Mouse (Mus musculus) macrophage (primary cell): ENCODE results near the gene Prkcd. TPM values are rescaled to one million over a fixed set of nuclear protein-coding genes. Genes with fewer than 3 reads are reported as not detected.

ENCODE experiments used
- H3K27ac ChIP-seq: fragments of 350-480 bp; formaldehyde crosslinking; 2 replicates; pipeline ENCODE4 v1.9.0; 2021
- H3K36me3 ChIP-seq: fragments of 350-480 bp; formaldehyde crosslinking; 2 replicates; pipeline ENCODE4 v1.9.0; 2021; ENCODE audit errors: inconsistent target
- H3K4me3 ChIP-seq: fragments of 350-480 bp; formaldehyde crosslinking; 2 replicates; pipeline ENCODE4 v1.9.0; 2021; ENCODE audit errors: inconsistent target
- H3K79me2 ChIP-seq: fragments of 350-480 bp; formaldehyde crosslinking; 2 replicates; pipeline ENCODE4 v1.9.0; 2021; ENCODE audit errors: inconsistent target
- WGBS: methylation state at CpG from one replicate; pipeline ENCODE4 v1.1.7; 2026; ENCODE audit warnings: inconsistent platforms; ENCODE audit not compliant: missing documents; 5-methylcytosine and 5-hydroxymethylcytosine counted together
- polyA plus RNA-seq: library from polyadenylated mRNA; stranded (reverse); fragments of 250-400 nt; gene quantifications from 3 replicates; pipeline ENCODE4 v1.2.4, GENCODE M21; 2018; ENCODE audit warnings: inconsistent platforms

Prkcd gene
- polyA plus RNA-seq, 1 experiment from 2014 or later, result 176 TPM

DNA sequence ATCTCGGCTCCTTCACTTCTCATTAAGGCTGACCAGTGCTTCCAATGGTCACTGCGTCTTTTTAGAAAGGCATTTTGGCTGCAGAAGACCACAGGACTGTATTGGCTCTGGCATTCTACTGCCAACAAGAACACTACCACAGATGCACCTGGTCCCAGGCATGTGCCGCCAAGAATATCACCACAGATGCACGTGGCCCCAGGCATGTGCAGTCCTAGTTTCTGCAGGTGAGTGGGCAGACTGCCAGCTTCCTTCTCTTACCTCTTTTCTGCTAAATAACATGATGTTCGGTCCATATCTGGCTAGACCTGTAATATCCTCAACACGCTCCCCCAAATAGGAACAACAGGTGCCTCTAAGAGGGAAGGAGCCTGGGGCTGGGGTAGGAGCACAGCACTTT lies 17.8 kb downstream of the Prkcd start:
- Histone ChIP-seq H3K36me3 (peaks cover 65% of the 10 kb centered on the region), H3K79me2 (peaks cover 95% of the 10 kb centered on the region), H3K4me3 (no peak overlapping the region)

DNA sequence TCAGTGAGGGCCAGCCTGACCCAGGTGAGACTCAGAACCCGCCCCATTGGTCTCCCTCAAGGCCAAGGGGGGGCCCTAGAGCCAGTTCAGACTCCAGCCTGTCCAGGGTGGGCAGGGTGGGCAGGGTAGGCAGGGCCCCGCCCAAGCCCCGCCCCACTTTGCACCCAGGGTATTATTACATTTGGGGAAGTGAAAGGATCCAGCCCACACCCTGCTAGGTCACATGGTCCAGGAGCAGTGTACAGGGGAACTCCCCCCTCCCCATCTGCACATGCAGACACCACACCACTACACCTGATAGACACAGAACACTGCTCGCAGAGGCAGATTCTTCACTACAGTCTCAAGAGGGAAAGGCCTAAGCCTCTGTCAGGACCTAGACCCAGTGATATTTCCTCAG lies 18.3 kb downstream of the Prkcd start:
- peaks cover 68% of the 10 kb centered on the region for H3K36me3 ChIP-seq
- WGBS, result 35% methylated on average over 3 of the region's 4 CpGs
- peak overlapping the region; percentile 49 for H3K27ac ChIP-seq
- H3K79me2 ChIP-seq, result peaks cover 92% of the 10 kb centered on the region
- no peak overlapping the region for H3K4me3 ChIP-seq

More for the DNA sequence above, 17.8 kb downstream of the Prkcd start:
- 71% methylated on average over 6 of the region's 6 CpGs for WGBS
- peak overlapping the region; percentile 49 for H3K27ac ChIP-seq

DNA sequence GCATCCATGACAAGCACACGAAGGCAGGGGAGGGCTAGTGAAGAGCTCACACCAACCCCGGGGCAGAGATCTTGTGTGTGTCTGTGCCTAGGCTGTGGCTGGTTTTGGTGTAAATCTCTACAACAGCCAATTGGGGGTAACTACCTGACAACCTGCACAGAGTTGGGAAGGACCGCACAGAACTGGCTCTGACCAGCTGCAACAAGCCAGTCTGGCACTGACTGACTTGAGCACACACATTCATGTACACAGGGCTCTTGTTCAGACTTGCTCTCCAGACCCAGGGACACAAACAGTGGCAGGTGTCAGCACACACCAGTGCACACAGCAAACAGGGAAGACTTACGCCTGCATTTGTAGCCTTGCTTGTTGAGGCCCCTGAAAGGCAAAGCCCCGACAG lies 19.2 kb downstream of the Prkcd start:
- no peak overlapping the region for H3K4me3 ChIP-seq
- peaks cover 77% of the 10 kb centered on the region for H3K36me3 ChIP-seq
- peaks cover 92% of the 10 kb centered on the region for H3K79me2 ChIP-seq
- WGBS, result 100% methylated on average over 3 of the region's 5 CpGs
- no peak overlapping the region for H3K27ac ChIP-seq

DNA sequence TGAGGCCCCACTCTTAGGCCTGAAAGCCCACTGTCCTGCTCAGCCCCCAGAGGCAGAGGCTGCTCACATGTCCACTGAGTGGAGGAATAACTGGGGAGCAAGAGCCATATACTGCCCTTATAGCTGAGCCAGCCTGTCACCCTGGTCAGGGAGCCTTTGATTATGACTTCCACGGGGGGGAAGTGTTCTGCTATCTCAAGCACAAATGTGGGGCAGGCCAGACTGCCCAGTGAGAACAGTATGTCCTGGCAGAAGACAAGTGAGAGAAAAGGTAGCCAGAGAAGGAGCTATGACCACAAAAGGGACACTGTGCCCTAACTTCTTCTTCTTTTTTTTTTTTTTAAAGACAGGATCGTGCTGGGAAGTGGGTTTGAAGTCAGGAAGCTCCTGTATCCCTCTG lies 28.9 kb downstream of the Prkcd start:
- H3K4me3 ChIP-seq, result no peak overlapping the region
- WGBS, result 65% methylated on average over 2 of the region's 2 CpGs
- H3K27ac ChIP-seq, result no peak overlapping the region
- peaks cover 65% of the 10 kb centered on the region for H3K36me3 ChIP-seq
- peaks cover 41% of the 10 kb centered on the region; the same call in 1 of the 2 replicates for H3K79me2 ChIP-seq

DNA sequence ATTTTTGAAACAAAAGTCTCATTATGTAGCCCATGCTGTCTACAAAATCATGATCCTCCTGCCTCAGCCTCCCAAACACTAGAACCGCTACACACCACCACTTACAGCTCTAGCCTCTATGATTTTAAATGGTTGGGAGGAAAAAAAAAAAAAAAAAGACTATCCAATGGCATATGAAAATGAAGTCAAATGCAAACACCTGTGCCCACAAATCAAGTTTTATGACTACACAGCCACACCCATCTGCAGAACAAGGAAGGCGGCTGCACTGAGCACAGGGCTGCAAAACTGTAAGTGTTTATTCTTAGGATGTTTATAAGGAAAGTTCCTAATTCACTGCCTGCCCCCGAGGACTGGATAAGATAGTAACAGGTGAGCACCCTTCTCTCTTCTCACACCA lies 29.6 kb downstream of the Prkcd start:
- H3K27ac ChIP-seq, result no peak overlapping the region
- no peak overlapping the region for H3K4me3 ChIP-seq
- 88% methylated on average over 2 of the region's 3 CpGs for WGBS
- peaks cover 34% of the 10 kb centered on the region; the same call in 1 of the 2 replicates for H3K79me2 ChIP-seq
- H3K36me3 ChIP-seq, result peaks cover 57% of the 10 kb centered on the region

DNA sequence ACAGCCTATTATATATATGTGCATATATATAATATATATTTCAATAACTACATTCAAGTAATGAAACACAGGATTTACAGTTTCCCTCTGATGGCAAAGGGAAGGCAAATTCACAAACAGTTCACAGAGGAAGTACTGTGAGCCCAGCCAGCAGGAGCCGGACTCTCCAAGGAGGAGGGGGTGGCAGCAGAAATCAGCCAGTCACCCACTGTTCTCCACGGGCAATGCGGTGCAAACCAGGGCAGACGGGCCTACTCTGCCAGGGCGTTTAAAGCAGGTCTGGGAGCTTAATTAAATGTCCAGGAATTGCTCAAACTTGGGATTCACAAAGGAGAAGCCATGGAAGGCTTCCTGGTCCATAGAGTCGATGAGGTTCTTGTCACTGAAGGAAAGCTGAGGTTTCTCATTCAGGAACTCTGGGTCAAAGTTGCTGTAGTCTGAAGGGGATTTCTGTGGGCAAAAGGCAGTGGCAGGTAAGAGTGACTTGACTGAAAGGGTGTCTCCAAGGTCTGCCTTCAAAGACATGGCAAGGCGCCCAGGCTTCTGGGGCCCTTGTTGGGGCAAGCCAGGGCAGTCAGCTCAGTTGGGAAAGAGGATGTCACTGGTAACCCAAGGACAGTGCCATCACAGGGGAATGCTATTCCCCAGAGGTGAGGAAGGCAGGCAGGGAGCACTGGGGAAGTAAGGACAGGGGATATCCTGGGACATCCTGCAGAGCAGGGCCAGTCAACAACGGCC lies 30.3 kb downstream of the Prkcd start:
- peaks cover 27% of the 10 kb centered on the region; the same call in 1 of the 2 replicates for H3K79me2 ChIP-seq
- 84% methylated on average over 7 of the region's 8 CpGs for WGBS
- peaks cover 51% of the 10 kb centered on the region for H3K36me3 ChIP-seq
- no peak overlapping the region for H3K27ac ChIP-seq
- no peak overlapping the region for H3K4me3 ChIP-seq

DNA sequence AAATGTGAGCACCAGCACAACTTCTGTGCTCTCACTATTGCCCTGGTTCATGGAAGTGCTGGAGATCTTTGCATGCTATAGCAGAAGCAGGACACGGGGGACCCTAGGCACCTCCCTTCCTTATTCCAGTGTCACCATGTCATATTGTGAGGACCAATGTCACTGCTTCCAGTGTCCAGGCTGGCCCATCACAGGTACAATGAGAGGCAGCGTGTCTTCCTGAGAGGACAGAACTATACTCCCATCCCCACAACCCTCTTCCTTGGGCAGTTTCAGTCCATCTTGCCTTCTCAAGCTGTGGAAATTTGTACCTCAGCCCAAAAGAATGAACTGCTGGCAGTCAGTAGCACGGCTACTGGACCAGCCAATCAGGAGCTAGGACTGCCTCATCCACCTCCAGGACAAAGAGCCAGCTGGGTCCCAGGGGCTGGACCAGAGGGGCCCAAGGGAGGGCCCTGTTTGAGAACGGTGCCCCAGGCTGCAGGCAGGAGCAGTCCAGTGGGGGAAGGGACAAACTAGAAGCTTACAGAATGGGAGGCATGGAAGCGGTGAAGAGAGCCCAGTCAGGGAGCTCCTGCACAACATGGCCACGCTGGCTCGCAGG lies 31.8 kb downstream of the Prkcd start:
- Histone ChIP-seq H3K27ac (peak overlapping the region; percentile 97), H3K4me3 (no peak overlapping the region), H3K36me3 (peaks cover 35% of the 10 kb centered on the region), H3K79me2 (peaks cover 12% of the 10 kb centered on the region; the same call in 1 of the 2 replicates)
- 85% methylated on average over 7 of the region's 7 CpGs for WGBS

DNA sequence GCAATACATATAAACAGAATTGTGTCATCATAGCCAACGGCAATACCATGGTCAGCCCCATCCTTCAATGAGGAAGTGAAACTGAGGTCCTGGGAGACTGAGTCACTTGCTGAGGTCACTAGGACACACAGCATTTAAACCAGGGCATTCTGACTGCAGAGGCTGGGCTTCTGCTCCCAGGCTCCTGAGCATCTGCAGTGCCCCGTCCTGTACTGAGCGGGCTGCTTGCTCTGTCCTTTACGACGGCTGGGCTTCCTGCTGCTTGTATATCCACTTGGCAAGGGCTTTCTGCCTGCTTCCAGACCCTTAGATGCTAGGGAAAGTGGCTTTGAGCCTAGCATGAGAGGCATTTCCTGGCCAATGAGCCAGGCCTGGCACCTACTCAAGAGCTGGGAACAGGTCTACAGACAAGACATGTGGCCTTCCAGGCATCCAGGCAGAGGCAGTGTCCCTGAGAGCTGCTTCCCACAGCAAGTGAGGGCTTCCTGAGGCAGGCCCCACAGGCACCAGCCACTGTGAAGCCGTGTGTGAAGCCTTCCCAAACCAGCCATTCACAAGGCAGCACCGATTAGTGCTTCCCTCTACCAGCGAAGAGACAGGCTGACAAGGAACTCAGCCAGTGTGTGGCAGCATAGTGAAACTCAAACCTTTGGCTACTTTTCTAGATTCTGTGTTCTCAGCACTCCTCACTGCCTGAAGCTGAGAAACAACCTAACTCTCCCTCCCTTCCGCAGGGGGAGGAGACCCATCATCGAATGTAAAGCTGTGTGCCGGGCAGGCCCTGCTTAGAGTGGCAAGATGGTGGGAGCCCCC lies 32.5 kb downstream of the Prkcd start:
- Histone ChIP-seq H3K4me3 (no peak overlapping the region), H3K79me2 (peaks cover 6% of the 10 kb centered on the region; the same call in 1 of the 2 replicates), H3K27ac (peak overlapping the region; percentile 97), H3K36me3 (peaks cover 30% of the 10 kb centered on the region)
- 12% methylated on average over 11 of the region's 11 CpGs for WGBS

DNA sequence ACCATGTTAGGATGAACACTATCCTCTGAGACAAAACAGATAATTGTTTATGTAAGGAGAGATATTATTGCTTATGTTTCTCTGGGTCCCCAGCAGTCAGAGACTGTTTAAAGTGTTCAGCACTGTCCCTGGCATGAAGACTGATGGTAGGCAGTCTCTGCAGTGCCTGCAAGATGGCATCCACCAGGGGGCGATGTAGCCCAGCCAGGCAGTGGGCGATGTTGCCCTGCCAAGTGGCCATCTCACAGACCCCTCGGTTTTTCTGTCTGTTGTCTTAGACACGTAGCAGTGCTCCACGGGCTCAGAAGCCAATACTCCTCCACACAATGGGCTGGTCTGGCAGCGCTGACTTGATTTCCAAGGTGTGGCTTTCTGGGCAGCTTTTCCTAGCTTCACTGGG lies 34.6 kb downstream of the Prkcd start:
- Histone ChIP-seq H3K27ac (no peak overlapping the region), H3K36me3 (peaks cover 10% of the 10 kb centered on the region; the same call in 1 of the 2 replicates), H3K4me3 (no peak overlapping the region), H3K79me2 (no peaks in the 10 kb centered on the region)
- 12% methylated on average over 6 of the region's 6 CpGs for WGBS

DNA sequence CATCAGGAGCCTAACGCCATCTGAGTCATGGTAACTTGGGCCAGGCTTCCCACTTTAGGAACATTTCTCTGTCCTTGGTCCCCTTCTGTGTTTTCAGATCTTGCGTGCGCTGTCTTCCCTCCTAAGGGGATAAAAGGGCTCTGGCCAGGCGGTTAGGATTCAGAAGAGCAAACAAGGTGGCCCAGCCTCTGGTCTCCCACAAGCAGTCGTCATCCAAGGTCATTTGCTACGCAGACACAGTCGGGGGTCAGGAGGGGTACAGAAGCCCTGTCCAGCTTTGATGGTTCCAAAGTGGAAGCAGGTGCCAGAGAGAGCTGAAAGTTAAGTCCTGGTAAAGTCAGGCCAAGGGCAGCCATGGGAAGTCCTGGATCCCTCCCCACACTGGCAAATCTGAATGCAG lies 35.1 kb downstream of the Prkcd start:
- H3K27ac ChIP-seq, result no peak overlapping the region
- peaks cover 5% of the 10 kb centered on the region; the same call in 1 of the 2 replicates for H3K36me3 ChIP-seq
- H3K4me3 ChIP-seq, result no peak overlapping the region
- 88% methylated on average over 7 of the region's 7 CpGs for WGBS
- H3K79me2 ChIP-seq, result no peaks in the 10 kb centered on the region

DNA sequence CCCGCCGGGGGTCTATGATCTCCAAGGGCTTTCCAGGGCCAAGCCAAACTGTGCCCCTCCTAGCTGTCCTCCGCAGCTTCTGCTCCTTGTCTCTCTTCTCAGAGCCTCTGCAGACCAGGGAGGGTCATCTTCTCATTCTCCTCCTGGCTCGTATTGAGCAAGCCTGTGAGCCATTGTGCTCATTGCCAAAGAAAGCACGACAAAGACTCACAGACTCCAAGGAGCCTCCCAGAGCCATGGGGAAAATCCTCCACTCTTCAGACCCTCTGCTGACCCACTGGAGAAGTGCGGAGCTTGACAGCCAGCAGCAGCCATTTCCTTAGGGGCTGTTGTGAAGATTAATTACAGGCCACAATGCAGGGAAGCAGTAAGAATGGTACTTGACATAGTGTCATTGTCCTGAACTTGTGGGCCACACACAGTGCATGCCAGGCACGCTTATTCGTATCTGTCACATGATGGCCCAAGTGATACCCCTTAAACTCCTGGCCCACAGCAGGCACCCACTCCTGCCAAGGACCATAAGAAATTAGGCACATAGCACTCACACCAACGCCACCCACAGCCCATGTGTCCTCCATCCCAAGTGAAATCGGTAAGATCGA lies 35.9 kb downstream of the Prkcd start:
- H3K27ac ChIP-seq, result no peak overlapping the region

DNA sequence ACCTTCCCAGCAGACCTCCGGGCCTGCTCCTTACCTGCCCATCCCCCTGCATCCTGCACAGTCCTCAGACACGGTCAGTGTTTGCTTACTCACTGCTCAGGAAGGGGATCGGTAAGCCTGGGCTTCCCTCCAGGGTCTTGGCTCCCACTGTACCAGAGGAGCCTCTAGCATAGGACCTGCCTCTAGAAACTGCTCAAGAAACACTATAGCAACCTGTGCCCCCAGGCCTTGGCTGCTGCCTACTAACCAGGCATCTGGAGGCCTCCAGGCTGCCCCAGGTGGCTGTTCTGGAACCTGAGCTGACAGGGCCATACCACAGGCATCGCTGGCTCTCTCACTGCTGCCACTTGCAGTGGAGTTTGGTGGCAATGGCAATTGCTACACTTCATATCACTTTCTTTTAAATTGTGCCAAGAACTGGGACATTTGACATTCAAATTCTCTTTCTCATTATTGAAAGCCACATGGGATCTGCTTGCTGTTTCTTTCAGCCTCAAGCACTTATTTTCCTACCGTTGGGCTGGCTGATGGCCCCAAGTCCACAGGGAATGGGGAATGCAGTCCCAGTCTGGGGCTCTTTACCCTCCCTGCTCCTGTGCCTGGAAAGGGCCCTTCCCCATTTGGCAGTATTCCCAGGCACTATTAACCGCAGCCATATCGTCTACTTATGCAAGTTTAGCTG lies 39.1 kb downstream of the Prkcd start:
- Histone ChIP-seq H3K27ac (no peak overlapping the region), H3K79me2 (no peaks in the 10 kb centered on the region)

More for the DNA sequence above, 35.9 kb downstream of the Prkcd start:
- Histone ChIP-seq H3K4me3 (no peak overlapping the region), H3K79me2 (no peaks in the 10 kb centered on the region), H3K36me3 (no peaks in the 10 kb centered on the region; the same call in 1 of the 2 replicates)
- WGBS, result 72% methylated on average over 11 of the region's 11 CpGs

DNA sequence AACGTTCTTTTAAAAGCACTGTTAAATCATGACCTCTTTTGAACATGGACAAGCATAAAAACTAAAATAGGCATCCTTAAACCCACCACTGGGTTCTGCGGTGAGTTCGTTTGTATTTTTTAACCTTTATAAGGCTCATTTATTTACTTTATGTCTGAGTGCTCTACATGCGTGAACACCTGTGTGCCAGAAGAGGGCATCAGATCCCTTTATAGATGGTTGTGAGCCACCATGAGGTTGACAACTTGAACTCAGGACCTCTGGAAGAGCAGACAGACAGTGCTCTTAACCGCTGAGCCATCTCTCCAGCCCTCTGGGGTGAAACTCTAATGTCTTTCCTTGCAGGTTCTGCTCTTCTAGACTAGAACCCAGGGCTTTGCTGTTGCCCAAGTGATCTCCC lies 40.7 kb downstream of the Prkcd start:
- WGBS, result 95% methylated on average over 5 of the region's 5 CpGs
- no peaks in the 10 kb centered on the region for H3K36me3 ChIP-seq
- H3K27ac ChIP-seq, result no peak overlapping the region
- no peak overlapping the region for H3K4me3 ChIP-seq
- no peaks in the 10 kb centered on the region for H3K79me2 ChIP-seq

More for the DNA sequence above, 39.1 kb downstream of the Prkcd start:
- H3K4me3 ChIP-seq, result no peak overlapping the region
- no peaks in the 10 kb centered on the region for H3K36me3 ChIP-seq
- 59% methylated on average over 7 of the region's 7 CpGs for WGBS
